Mouse (Mus musculus) cerebellum, adult 11-12 months (tissue): Measurements from ENCODE around the gene Tob2.

Experiments used
- DNase-seq: peaks from one replicate; pipeline ENCODE4 v3.0.0; 2022

Tob2 gene

GRCm38 (mm10) chr15:81810671-81811598, 47.7 kb downstream of the Tob2 start:
- DNase-seq, result peak; percentile 99

- peak; percentile 94 for DNase-seq
These were observed 48.4 kb downstream of the Tob2 start for GRCm38 (mm10) chr15:81810150-81810549.

GRCm38 (mm10) chr15:81809550-81809949, 49.0 kb downstream of the Tob2 start:
- no peak for DNase-seq

GRCm38 (mm10) chr15:81808799-81809198, 49.8 kb downstream of the Tob2 start:
- no peak for DNase-seq

- DNase-seq, result no peak
These were observed 51.8 kb downstream of the Tob2 start for GRCm38 (mm10) chr15:81806621-81807404.

- peak; percentile 62 for DNase-seq
These were observed 53.0 kb downstream of the Tob2 start for GRCm38 (mm10) chr15:81805624-81806023.

- no peak for DNase-seq
These were observed 53.7 kb downstream of the Tob2 start for GRCm38 (mm10) chr15:81804883-81805282.

- DNase-seq, result no peak
These were observed 54.4 kb downstream of the Tob2 start for GRCm38 (mm10) chr15:81804172-81804571.

- DNase-seq, result no peak
These were observed 55.1 kb downstream of the Tob2 start for GRCm38 (mm10) chr15:81803425-81803951.

- peak; percentile 95 for DNase-seq
These were observed 55.6 kb downstream of the Tob2 start for GRCm38 (mm10) chr15:81802941-81803351.

GRCm38 (mm10) chr15:81802001-81802890, 56.4 kb downstream of the Tob2 start, which contains the start of gene Tef:
Gene Tef (plus strand): TSS chr15:81802421.
- DNase-seq, result peak; percentile 100

- no peak for DNase-seq
These were observed 58.2 kb downstream of the Tob2 start for GRCm38 (mm10) chr15:81800391-81800790.

- DNase-seq, result no peak
These were observed 60.2 kb downstream of the Tob2 start for GRCm38 (mm10) chr15:81798421-81798820.
